Mouse (Mus musculus) gastrocnemius, postnatal 4 days (tissue): Measurements from ENCODE around the gene Wasf2. TPM values are rescaled to one million over a fixed set of nuclear protein-coding genes. Genes with fewer than 3 reads are reported as not detected.
A peak's percentile ranks its signal among the peaks of the same experiment; 100 is the strongest.

Source experiments
- DNase-seq, 2 experiments: peaks; one replicate each; pipeline ENCODE4 v3.0.0; 2021 to 2022; ENCODE audit warnings: low spot score in 2 of 2, mixed read lengths in 2 of 2
- total RNA-seq, 2 experiments: library from RNA; stranded (reverse); gene quantifications; 2 replicates each; pipeline ENCODE4 v1.2.3; 2021

Wasf2 gene
- total RNA-seq, 2 experiments from 2014 or later = 110 TPM

DNA sequence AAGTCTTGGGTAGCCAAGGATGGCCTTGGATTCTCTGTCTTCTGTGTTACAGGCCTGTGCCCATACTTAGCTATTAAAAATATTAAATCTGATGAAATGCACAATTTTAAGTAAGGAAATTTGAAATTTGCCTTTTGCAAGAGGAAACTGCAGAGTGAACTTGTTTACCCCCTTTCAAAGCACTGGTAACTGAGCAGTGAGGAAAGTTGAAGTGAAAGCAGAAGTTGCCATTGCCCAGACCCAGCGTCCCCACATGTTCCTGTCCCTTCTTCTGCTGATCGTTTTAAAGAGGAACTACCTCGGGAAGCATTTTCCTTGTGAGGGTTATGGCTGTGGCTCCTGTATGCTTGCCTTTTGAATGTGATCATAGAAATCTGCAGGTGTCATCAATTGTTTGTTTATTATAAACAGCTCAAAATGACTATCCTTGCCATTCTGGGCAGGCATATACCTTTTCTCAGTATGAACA is 39.8 kb downstream of the Wasf2 start:
- DNase-seq = no peak

DNA sequence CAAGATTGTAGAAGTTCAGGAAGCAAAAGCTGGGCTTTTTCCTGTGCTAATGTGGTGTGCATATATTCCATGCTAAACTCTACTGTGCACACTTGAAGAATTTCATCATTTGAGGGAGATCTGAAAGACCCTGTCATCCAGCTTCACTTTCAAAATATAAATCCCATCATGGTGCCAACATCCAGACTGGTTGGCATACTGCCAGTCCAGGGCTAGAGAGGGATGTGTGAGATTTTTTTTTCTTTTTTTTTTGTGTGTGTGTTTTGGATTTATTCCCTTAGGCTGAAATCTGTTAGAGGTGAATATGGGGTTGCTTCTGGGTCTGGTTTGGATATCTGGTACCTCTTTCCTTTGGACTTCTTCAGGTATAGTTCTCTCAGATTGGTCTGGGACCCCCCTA is 40.3 kb downstream of the Wasf2 start:
- no peak for DNase-seq

GRCm38 (mm10) chr4:133172451-133172850 is 42.1 kb downstream of the Wasf2 start:
- no peak for DNase-seq

DNA sequence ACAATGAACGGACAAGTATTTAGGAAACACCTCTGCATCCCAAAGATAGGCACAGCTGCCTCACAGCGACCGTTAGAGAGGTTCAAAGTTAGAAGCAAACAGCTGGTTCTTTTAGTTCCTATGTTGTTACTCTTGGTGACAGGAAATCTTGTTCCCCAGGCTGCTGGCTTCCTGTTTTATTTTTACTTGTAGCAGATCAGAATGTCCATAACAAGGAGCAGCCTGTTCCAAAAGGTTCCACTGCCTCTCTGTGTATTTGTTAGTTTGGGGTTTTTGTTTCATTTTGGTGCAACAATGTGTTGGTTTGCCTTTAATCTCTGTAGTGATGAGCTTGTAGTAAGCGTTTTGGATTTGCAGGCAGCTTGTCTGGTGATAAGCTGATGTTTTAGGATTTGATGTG is 44.1 kb downstream of the Wasf2 start:
- no peak for DNase-seq

DNA sequence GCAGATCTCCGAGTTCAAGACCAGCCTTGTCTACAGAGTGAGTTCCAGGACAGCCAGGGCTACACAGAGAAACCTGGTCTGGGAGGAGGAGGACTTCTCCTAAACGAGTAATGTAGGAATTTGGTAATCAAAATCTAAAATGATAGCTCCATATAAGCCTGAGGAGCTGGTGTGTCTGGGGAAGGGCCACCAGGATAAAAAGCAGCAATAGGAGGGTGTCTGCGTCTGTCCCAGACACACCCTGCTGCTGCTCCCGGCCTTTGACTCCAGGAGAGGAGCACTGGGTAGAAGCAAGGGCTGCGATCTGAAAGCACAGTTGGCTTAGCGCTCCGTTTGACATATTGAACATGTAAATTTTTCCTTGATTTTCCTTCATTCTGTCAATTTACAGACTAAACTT is 45.0 kb downstream of the Wasf2 start:
- DNase-seq = no peak

DNA sequence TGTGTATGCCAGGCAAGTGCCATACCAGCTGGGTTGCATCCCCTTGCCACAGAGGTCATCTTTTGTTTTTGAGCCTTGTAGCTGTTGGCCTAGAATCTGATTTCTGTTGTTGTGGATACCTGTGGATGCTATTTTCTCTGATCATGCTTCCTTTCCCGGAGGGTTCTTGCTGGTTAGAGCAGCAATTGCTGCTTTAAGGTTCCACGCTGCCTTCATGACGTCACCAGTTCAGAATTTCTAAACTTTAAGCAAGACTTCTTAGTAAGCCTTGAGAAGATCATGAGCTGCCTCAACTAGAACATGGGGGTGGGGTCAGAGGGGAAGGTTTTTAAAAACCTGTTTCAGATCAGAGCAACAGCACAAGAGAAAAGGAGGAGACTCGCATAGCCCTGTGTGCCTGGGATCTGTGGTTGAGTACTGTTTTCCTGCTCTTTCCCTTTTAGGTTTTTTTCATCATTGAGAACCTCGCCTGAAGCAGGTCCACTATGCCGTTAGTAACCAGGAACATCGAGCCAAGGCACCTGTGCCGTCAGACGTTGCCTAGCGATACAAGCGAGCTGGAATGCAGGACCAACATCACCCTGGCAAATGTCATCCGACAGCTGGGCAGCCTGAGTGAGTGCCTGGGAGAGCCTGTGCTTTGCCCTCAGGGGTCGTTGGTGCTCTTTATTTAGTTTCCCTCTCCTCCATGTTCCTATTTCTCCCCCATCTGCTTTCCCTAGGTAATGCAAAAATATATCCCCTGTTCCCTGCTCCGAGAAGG is 45.9 kb downstream of the Wasf2 start:
- DNase-seq = no peak

- DNase-seq = no peak
Measured at GRCm38 (mm10) chr4:133176761-133177403, 46.6 kb downstream of the Wasf2 start.

DNA sequence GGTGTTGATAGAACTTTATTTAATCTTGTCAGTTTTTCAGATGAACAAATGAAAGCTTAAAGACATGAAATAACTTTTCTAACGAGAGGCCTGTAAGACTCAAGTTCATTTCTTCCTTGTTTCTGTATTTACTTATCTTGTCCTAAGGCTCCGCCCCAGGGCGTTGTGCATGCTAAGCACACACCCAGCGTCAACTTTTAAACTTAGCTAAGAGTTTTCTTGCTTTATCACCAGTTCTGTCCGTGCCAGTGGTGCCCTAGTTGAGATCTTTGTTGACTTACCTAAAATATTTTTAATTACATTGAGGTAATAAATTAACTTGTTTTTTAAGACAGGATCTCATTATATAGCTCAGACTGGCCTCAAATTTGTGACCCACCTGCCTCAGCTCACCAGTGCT is 48.0 kb downstream of the Wasf2 start:
- no peak for DNase-seq

- DNase-seq = no peak
Measured at GRCm38 (mm10) chr4:133179258-133179657, 49.0 kb downstream of the Wasf2 start.

GRCm38 (mm10) chr4:133182439-133183033 is 52.2 kb downstream of the Wasf2 start:
- DNase-seq = no peak

DNA sequence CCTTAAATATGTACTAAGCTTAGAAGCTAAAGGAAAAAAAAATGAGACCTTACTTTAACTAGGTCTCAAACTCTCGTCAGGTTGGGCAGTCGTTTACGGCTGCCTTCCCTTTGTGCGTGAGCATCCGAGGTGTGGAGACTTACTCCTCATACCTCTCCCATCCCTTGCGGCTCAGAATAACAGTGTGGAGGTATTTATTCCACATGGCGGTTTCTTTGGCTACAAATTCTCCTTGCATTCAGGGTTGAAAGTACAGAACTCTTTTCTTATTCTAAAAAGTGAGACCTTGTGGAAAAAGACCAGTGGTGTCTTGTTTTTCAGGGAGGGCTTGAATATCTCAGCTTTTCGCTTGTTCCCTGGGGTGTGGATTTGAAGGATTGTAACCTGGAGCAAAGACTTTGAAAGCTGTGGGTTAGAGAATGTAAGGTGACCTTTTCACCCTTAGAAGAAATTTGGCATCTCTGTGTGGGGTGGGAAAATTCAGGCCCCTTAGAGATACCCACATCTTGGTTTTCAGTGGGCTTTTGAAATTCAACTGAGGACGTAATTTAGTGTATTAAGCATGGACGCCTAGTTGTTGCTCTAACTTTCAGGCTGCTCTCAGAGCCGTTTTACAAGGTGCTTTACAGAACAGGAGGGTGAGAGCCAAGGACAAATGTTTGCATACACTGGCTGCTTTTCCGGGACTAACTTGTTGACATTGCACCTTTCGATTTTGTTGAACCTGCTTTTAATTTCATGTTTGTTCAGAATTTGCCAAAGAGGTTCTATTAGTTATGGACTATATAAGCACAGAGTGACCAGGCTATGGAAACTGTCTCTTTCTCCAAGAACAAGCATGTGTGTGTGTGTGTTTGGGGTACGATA is 54.0 kb downstream of the Wasf2 start:
- no peak for DNase-seq

GRCm38 (mm10) chr4:133184898-133185665 is 54.8 kb downstream of the Wasf2 start:
- peak in 1 of 2 experiments; percentile 65 for DNase-seq

DNA sequence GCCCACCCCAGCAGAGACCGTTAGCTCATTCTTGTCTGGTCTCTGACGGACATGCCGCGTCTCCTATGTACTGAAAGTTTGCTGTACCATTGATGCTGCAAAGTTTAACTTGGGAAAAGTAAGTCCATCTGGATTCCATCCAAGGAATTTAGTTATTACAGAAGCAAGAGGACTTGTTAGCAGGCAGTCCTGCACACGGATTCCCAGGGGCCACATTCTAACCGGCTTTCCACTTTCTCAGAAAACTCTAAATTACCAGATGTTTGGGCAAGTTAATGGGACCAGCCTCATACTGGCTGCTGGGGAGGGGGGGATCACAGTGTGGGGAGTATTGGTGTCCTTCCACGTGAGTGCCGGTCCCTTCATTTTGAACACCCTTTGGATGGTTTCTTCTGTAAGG is 55.6 kb downstream of the Wasf2 start:
- DNase-seq = no peak

- no peak for DNase-seq
Measured at GRCm38 (mm10) chr4:133186856-133187255, 56.6 kb downstream of the Wasf2 start.

DNA sequence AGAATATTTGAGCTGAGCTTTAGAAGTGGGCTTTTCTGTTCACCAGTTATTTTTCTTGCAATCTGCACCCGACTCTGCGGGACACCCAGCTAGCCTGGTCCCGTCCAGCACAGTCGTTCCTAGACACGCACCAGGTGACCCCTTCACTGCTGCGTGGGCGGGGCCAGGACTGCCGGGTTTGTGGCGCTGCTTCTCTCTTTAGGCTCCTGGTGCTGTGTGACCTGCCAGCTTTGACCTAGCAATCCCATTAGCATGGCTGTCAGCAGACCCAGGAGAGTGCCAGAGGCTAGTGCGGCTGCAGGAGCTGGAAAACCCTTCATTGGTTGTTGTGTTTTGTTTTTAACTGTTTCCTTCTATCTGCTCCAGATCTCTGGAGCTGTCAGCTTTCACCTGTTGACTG is 59.1 kb downstream of the Wasf2 start:
- no peak for DNase-seq

DNA sequence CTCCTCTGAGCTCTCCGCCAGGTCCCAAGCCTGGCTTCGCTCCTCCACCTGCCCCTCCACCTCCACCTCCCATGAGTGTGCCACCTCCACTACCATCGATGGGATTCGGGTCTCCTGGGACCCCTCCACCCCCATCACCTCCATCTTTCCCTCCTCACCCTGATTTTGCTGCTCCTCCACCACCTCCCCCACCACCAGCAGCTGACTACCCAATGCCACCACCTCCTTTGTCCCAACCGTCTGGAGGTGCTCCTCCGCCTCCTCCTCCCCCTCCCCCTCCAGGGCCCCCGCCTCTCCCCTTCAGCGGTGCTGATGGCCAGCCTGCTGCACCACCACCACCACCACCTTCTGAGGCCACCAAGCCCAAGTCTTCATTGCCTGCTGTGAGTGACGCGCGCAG is 64.2 kb downstream of the Wasf2 start:
- DNase-seq = no peak

DNA sequence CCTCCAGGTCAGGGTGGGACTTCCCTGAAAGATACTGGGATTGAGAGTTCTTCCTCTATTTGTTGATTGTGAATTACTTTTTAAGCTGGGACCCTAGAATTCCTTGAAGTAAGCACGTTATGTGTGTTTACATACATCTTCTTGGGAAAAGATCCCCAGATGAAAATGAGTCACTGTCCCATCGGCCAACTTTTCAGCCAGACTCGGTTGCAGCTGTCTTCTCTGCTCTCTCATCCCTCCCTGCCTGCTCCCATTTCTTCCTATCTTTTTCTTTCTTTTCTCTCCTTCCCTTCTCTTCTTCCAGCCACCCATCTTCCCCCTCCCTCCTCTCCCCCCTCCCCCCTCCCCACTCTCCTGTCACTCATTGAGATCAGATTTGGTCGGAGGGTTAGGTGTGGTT is 64.7 kb downstream of the Wasf2 start:
- no peak for DNase-seq

- DNase-seq = no peak
Measured at GRCm38 (mm10) chr4:133196136-133196535, 65.8 kb downstream of the Wasf2 start.

DNA sequence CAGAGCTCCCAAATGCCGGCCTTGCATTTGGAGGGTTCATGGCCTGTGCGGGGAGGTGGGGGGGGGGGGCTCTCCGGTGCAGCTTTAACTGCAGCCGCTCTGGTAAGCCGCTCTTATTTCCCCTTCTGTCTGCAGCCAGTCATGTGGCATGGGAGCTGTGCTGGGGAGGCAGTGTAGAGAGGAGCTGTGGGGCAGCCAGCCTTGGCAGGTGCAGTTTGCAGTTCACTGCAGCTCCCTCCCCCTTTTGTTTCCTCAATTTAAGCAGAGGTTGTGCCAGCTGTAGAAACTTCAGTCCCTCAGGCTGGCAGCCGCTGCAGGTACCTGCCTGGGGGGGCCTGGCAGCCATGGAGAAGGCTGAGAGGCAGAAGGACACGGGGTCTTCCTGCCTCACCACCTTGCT is 66.5 kb downstream of the Wasf2 start:
- no peak for DNase-seq

DNA sequence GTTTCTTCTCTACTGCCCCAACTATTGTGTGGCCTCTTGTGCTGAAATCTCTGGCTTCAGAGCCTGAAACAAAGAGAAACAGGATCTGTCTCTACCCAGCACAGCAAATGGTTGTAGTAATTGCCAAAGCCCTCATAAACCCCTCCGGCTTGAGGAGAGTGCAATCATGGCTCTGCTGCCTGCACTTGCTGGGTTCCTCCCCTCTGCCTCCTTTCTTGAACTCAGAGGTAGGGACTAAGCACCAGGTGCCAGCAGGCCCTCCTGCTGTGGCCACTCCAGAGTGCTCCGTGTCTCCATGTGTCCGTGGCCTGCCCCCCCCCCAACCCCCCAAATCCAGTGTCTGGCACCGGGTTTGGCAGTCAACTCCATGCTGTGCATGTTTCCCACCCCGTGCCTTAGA is 67.0 kb downstream of the Wasf2 start:
- no peak for DNase-seq
